Mouse (Mus musculus): ENCODE data around the gene Ptgfrn.

GRCm38 (mm10) chr3:101066175-101066574, 43.9 kb downstream of the Ptgfrn start:
- TF ChIP-seq CTCF (IDR thresholded peaks at IDR 0.05; ENCODE audit: control insufficient read depth, insufficient read depth, insufficient replicate concordance, low read depth, low read length) (no peak), POLR2A (IDR thresholded peaks at IDR 0.05; ENCODE audit: control insufficient read depth, low read depth, low read length) (no peak)

Data from testis, adult 2 months (tissue).